Mouse (Mus musculus) fibroblast of lung, adult 2 months (primary cell): Measurements from ENCODE around the gene Cdon.

Experiments used
- DNase-seq: peaks from one replicate; pipeline ENCODE4 v3.0.0-alpha.2; 2011; ENCODE audit warnings: low read depth

Cdon gene

GRCm38 (mm10) chr9:35438286-35439061 lies 17.5 kb downstream of the Cdon start:
- no peak for DNase-seq

GRCm38 (mm10) chr9:35439062-35439442 lies 18.1 kb downstream of the Cdon start:
- no peak for DNase-seq

- DNase-seq: no peak
These were observed 18.8 kb downstream of the Cdon start for GRCm38 (mm10) chr9:35439754-35440153.

GRCm38 (mm10) chr9:35442476-35442875 lies 21.5 kb downstream of the Cdon start:
- DNase-seq: no peak

DNA sequence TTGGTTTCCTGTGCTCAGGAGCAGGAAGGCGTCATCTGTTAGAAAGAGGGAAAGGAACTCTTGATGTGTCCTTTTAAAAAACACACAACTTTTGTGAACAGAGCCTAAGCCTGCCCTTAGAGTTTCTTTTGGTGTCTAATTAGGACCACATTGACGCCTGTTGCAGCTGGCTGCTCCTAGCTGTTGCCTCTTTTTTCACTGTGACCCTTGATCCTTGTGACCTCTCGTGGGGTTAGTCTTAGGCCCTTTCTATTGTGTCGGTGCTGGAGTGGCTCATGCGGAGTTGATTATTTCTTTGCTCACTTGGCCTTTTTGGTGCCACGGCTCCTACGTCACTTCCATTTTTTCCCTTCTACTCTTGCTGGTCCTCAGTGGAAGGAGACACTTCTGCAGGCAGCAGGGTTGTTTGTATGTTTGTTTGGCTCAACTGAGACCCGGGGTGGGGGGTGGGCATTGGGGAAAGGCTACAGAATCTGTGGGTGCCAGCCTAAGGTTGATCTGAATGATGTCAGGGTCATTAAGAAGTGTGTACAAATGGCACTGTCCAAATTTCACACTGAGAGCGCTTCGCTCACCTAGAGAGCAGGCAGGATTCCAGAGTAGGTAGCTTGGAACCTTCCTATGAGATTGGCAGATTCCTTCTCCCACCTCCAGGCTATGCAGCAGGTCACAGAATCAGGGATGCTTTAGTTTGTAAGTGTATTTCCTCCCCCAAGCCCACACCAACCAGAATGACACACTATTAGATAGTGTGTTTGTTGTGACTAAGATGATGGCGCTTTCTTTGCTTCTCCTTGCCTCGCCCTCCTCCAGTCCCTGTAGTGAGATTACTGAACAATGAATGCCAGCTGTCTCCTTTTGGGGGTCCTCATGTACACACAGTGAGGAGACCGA lies 22.9 kb downstream of the Cdon start:
- DNase-seq: no peak

- no peak for DNase-seq
These were observed 23.6 kb downstream of the Cdon start for GRCm38 (mm10) chr9:35444512-35444886.

GRCm38 (mm10) chr9:35446916-35447315 lies 26.0 kb downstream of the Cdon start:
- DNase-seq: no peak

- no peak for DNase-seq
These were observed 32.4 kb downstream of the Cdon start for GRCm38 (mm10) chr9:35453311-35453710.

DNA sequence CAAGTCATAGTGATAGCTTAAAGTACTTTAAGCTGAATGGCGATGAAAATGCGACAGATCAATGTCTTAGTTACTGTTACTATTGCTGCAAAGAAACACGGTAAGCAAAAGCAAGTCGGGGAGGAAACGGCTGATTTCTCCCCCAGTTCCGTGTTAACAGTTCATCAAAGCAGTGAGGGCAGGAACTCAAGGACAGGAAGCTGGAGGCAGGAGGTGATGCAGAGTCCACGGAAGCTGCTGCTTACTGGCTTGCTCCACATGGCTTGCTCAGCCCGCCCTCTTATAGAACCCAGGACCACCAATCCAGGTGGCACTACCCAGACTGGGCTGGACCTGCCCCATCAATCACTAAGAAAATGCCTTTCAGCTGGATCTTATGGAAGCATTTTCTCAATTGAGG lies 38.7 kb downstream of the Cdon start:
- no peak for DNase-seq

- DNase-seq: peak; percentile 89
These were observed 46.4 kb downstream of the Cdon start for GRCm38 (mm10) chr9:35467264-35467817.

- DNase-seq: peak; percentile 65
These were observed 48.0 kb downstream of the Cdon start for GRCm38 (mm10) chr9:35468913-35469312.

DNA sequence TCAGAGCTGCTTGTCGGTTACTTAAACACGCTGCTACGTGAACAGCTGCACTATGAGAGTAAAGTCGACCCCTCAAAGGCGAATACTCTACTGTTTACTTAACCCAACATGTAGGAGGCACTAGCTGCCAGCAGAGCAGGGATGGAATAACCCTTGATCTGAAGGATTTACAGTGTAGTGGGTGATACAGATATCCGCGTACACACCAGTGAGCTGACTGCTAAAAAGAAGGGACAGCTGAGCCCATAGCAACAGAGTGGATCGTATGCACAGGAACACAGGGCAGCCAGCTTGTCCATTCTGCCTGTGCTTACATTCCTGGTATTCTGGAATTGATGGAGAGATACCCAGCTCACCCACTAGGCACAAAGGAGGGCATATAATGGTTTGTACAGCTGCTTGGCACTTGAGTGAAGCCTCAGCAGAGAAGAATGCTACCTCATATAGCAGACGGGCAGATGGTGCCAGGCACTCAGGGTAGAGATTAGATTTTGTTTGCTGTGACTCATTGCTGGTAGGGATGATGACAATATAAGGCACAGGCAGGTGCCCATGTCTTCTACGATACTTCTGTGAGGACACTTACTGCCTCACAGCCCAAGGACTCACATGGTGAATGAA lies 53.3 kb downstream of the Cdon start:
- no peak for DNase-seq

GRCm38 (mm10) chr9:35475394-35475793 lies 54.5 kb downstream of the Cdon start:
- DNase-seq: no peak

DNA sequence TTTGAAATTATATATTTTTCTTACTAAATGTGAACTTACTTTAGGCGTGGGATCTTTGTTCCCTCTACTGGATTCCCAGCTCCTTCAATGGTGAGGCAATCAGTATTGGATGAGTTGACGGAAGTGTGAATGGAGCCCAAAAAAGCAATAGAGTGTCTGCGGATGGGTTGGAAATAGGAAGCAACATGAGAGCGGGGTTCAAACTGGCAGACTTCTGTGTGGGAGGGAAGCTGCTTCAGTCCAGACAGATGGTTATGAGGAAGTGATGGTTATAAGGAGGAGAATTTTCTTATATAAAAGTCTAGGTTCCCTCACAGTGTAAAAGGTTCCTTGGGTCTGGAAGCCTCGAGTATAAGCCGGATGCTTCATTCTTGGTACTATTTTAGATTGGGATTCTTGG lies 58.5 kb downstream of the Cdon start:
- DNase-seq: no peak

GRCm38 (mm10) chr9:35482014-35482898 lies 61.3 kb downstream of the Cdon start:
- no peak for DNase-seq

GRCm38 (mm10) chr9:35483949-35484348 lies 63.0 kb downstream of the Cdon start:
- DNase-seq: no peak

DNA sequence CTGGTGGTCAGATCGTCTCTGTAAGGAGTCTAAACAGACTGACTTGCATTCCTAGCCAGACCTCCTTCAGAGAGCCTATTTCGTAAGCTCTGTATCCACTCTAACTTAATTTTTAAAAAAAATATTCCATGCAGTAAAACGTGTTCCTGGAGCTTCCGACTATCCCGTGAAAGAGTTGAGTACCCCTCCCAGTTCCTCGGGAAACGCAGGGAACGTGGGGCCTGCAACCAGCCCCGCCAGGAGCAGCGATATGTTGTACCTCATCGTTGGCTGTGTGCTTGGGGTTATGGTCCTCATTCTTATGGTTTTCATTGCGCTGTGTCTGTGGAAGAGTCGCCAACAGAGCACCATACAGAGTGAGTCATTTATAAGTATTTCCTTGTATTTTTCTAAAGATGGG lies 65.7 kb downstream of the Cdon start:
- peak; percentile 79 for DNase-seq

DNA sequence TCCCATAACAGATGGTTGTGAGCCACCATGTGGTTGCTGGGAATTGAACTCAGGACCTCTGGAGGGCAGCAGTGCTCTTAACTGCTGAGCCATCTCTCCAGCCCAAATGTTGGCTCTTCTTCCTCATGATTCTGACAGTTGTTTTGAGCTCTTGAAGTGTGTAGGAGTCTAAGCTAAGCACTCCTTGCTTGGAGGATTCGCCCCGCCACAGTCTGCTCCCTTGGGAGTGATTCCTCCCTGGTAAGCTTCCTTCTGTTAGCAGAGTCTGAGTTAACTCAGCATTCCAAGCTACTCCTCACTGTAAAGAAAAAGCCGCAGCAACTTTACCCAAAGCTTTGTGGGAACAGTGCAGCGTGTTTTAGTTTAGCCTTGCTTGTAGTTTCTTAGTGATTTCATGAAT lies 67.6 kb downstream of the Cdon start:
- DNase-seq: no peak

DNA sequence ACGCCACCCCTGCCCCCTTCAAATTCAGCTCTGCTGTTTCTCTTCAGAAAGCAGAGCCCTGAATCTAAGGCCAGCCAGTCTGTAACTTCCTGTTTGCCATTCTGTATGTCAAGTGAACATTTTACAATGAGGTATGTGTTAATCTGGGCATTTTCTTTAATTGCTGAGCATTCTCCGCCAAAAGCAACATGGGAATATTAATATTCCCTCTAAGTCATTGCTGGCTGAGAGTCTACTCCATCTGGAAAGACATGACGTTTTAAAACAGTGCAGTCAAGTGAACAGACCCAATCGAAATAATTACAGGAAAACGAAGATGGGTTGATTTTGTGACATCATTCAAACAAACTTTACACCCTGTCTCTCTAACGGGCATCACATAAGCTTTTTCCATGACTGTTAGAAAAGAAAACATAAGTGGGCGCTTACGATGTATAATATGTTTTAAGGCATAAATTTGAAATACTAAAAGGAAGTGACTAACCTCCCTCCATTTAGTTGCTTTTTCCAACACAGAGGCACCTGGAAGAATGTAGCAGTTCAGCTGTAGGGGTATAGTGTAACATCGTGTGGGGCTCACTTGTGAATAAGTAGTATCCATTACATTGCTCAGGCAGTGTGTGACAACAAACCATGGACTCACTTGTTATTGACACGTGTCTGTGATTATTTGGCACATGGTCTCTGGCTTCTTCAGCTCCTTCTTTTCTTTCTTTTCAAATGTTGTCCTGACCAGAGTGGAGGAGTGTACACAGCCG lies 70.4 kb downstream of the Cdon start:
- DNase-seq: no peak

- no peak for DNase-seq
These were observed 72.3 kb downstream of the Cdon start for GRCm38 (mm10) chr9:35493033-35493732.
